Mouse (Mus musculus) small intestine, adult 2 months (tissue): ENCODE results near the gene Pde6d.

Experiments used
- CTCF ChIP-seq: fragments of 200-500 bp; IDR thresholded peaks from 2 replicates; pipeline ENCODE4 v1.5.1; 2012; ENCODE audit warnings: low read depth, mild to moderate bottlenecking, control low read depth, inconsistent platforms, low read length, moderate library complexity, mixed read lengths; ENCODE audit not compliant: insufficient replicate concordance, insufficient read length; ENCODE audit errors: extremely low read depth
- POLR2A ChIP-seq: fragments of 200-500 bp; IDR thresholded peaks from 2 replicates; pipeline ENCODE4 v1.6.1; 2012; ENCODE audit warnings: low read depth, mild to moderate bottlenecking, control low read depth, inconsistent platforms, low read length, moderate library complexity

- peak; percentile 73; the same call in 1 of the 2 replicates for TF ChIP-seq CTCF
- no peak for TF ChIP-seq POLR2A
Measured at GRCm38 (mm10) chr1:86499903-86500302, 82.5 kb downstream of the Pde6d start.
